Mouse (Mus musculus) lung, adult 2 months (tissue): ENCODE measurements around the gene Zranb1.

Experiments used
- CTCF ChIP-seq: fragments of 200-500 bp; IDR thresholded peaks from 2 replicates; pipeline ENCODE4 v1.5.1; 2011; ENCODE audit warnings: mild to moderate bottlenecking, low read length, control low read depth; ENCODE audit not compliant: insufficient read depth
- POLR2A ChIP-seq: fragments of 200-500 bp; IDR thresholded peaks from 2 replicates; pipeline ENCODE4 v1.6.1; 2011; ENCODE audit warnings: low read depth, mild to moderate bottlenecking, control low read depth, low read length, borderline replicate concordance; ENCODE audit errors: extremely low read depth

- TF ChIP-seq POLR2A = no peak
- no peak for TF ChIP-seq CTCF
Measured at GRCm38 (mm10) chr7:133009676-133010075, 78.7 kb downstream of the Zranb1 start.
